Mouse (Mus musculus): ENCODE measurements around the gene Creb1.
"Not testable (repeated sequence)": the region's sequence is repeated elsewhere in the genome, so short reads cannot be mapped to it uniquely, and the experiment has no call there.

Gene Creb1

DNA sequence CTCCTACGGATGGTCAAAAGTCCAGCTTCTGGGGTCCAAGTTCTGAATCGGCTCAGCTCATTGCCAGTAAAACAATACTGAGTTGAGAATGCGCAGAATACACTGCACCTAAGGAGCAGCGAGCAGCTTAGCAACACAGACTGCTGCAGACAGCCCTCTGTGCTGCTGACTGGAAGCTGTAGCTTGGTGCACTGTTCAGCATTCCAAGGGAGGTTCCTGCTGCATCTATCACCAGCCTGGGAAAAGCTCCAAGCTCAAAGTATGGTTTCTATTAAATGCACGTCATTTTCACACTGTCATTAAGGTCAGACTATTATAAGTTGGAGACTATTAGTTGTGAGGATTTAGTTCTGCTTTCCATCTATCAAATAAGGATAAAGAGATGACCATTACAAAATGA lies 88.7 kb downstream of the Creb1 start:
- no peak for DNase-seq

DNA sequence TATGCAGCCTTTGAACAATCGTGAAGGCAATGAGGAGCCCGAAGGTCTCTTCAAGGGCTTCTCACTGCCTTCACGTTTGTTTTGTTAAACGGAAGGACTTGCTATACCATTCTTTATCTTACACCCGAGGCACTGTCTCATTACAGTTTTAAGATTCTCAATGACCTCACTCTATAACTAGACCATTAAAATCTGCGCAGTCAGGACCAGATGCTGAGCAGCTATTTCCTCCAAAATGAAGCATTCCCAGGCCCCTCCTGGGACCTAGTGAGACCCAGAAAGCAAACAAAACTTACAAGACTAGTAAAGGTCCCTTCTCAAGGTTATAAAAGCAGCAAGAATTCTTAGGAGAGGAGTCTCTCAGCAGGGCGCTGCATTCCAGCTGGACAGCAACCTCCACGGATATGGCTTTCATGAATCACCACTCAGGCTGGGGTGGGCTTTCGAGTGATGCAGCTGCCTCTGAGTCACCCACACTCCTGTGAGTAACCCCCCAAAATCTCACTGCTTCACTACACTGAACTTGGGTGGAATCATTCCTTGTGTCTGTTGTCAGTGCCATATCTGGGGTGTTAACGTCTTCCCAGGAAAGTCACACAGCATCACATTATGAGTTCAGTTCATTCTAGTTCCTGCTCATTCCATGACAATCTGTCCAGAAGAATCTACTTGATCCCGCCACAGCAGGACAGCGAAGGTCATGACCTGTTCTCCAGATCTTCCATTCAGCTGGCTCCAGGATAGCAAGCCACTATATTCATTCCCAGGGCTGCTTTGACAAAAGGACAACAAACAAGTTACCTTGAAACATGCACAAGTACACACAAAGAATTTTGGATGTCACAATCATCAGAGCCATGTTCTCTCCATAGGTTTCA lies 91.4 kb downstream of the Creb1 start:
- DNase-seq, result no peak

DNA sequence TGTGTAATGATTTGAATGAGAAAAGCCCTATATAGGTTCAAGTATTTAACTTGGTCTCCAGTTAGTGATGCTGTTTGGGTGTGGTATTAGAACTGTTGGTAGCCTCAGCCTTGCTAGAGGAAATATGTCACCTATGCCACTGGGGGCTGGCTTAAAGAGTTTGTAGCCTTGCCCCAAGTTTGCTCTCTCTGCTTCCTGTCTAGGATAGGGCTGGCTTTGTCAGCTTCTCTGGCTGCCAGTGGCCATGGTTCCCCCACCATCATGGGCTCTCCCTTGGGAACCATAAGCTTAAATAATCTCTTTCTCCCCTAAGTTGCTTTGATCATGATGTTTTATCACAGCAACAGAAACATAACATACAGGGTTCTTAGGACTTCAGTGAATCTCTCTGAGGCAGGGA lies 92.8 kb downstream of the Creb1 start:
- DNase-seq, result no peak

DNA sequence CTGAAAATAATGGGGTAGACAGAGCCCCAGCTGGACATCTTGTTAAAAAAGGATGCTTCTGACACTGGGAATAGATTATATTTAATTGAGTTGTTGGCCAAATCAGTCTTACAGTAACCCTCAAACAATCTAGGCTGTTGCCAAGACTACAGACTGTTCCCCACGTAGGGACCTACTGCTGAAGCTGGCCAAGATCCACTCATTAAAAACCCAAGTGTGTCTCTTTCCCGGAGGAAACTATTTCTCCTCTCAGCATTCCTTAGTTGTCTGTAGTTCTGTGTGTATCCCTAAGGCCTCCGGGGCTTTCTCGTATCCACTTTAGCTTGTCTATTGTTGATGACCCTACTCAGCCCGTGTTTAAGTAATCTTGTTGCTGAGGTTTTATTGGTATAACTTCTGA lies 99.1 kb downstream of the Creb1 start:
- no peak for DNase-seq

DNA sequence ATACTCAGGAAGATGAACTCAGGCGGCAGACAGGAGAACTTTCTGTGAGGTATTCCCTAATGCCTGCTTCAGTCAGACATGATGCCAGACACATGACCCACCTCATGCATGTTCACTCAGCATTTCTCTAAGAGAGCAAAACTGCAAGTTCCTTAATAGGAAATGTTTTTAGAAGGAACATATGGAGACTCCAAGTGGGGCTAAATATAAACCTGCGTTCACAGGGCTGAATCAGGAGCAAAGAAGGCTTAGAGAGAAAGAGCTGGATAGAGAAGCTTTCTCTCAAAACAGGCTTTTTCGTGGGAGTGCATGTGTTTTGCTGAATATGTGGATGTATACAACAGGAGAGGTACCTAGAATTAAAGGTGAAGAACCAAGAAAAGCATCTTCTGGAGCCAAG lies 100.8 kb downstream of the Creb1 start:
- DNase-seq, result peak; percentile 51

DNA sequence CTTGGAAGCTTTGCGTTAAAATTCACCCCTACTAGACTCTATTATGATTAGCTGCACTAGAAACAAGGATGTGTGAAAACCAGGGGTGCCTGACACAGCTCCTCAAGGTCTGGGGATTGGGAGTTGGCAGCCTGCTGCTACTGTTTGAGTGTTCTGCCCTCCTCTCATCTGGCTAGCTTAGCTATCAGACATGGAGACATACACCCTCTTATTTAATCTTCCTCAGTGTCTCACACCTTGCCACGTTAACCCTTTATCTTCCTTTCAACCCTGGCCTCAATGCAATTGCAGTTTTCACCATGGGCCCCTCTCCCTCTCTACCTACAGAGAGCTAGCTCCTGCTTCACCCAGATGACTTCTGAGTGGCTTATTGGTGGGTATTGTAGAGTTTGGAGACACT lies 103.2 kb downstream of the Creb1 start:
- no peak for DNase-seq

DNA sequence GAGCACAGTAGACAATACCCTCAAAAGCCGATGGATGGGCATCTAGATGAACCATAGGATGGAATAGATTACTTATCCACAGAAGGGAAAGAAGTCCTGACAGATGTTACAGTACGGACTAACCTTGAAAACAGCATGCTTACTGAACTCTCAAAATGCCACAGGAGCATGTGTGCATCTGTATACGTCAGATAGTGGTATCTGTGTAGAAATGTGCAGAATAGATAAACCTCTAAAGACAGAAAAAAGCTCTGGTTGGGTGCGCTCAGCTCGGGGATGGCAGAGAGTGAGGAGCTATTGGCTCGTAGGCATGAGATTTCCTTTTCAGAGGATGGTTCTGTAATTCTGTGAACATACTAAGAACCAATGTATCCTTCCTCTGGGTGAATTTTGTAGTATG lies 106.8 kb downstream of the Creb1 start:
- DNase-seq, result no peak

DNA sequence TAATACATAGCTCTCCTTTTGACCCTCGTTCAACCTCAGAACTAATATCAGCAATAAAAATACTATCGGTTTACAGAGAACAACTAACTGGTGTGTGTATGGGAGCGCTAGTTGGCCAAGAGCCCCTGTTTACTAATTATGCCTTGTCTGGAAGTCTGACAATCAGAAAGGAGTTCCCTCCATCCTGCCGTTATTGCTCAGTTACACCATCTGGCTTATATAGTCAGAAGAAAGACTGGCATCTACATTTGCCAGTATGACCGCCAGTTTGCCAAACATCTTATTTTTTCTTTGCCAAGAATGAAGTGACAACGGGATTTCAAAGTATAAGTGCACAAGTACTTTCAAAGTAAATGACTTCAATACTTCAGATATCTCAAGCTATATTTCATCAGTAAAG lies 108.6 kb downstream of the Creb1 start:
- DNase-seq, result peak; percentile 18

DNA sequence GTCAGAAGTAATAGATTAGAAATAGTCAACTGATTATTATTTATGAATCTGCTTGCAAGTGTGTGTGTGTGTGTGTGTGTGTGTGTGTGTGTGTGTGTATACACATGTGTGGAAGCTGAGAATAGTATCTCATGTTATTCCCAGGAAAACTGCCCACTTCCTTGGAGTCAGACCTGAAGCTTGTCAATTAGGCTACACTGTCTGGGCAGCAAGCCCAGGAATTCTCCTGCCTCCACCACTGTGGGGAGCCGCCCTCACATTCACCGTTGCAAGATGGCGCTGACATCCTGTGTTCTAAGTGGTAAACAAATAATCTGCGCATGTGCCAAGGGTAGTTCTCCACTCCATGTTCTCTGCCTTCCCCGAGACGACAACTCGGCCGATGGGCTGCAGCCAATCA lies 110.1 kb downstream of the Creb1 start:
- DNase-seq, result not testable (repeated sequence)

DNA sequence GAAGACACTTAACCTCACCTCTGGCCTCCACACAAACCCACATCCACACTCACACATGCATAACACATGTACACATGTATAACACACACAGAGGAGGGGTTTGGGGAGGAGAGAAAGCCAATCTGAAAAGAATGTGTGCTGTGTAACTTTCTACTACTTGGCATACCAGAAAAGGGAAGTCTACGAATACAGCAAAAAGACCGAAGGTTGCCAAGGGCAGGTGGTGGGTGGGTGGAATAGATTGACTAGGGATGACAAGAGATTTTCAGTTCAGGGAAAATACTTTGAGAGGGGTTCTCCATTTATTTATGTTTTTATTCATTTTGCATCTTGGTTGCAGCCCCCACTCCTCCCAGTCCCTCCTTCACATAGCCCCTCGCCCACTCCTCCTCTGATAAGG lies 112.1 kb downstream of the Creb1 start:
- peak; percentile 61 for DNase-seq

DNA sequence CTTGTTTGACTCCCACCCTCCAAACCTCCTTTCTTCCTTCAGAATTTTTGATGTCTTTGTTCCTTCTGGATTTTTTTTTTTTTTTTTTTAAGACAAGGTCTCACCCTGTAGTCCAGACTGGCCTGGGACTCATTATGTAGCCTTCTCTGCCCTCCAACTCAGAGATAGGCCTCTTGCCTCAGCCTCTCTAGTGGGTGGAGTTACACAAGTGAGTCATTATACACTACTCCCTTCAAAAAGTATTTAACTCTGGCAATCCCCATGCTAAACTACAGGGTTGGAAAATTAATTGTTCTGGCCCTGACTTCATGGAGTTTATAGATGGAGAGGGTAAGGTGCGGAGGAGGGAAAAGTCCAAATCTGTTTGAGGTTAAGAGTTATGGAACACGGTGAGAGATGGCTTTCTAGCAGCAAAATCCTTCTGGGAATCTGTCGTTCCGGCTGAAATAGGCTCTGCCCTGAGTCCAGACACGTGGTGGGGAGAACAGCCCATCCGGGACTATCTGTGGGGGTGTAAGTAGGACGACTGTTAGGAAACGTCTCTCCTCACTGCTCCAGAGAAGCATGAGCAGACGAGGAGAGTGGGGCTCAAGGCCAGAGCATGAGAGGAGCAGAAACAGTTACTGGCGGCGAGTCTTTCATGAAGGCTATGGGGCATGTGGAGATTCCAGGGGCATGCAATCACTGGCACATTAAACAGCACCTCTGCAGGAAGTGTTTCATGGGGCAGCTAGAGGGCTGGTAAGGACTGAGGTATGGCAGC lies 117.1 kb downstream of the Creb1 start:
- no peak for DNase-seq

DNA sequence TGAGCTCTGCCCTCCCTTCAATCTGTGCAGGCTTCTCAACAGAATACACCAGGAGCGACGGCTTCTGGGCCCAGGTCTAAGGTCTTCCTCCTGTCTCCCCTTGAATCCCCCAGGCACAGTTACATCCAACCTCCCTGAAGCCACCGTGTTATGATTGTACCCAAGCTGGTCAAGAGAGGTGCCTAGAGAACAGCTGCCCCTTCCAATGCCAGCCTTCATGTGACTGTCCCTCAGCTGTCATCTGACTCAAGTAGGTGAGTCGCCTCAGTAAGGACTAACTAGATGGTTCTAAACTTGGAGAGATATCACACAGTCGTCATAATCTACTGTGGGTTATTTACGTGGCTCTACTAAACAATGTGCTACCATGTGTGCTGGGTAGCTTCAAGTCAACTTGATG lies 121.3 kb downstream of the Creb1 start:
- DNase-seq, result no peak
